18 mouse cellular contexts compared by ENCODE assay signal in genomic region chr4:105925506-105925905, GRCm38 (mm10).
"Had no signal": no experiment of that assay in that cellular context is flagged by ENCODE, and none has a peak within 500 bp of the region (broad histone marks: within the 10 kb centered on the region; RNA-seq: fewer than 3 reads in every experiment).

No protein-coding gene starts in this region.

- H3K4me1 ChIP-seq: hindbrain, embryonic 13.5 days; hindbrain, embryonic 15.5 days; limb, embryonic 10.5 days; limb, embryonic 12.5 days had no signal

- H3K4me3 ChIP-seq: heart, embryonic 13.5 days; heart, embryonic 15.5 days; hindbrain, embryonic 13.5 days; hindbrain, embryonic 15.5 days; kidney, embryonic 15.5 days; layer of hippocampus, adult 2 months; left cerebral cortex, adult 2 months; limb, embryonic 10.5 days; limb, embryonic 12.5 days had no signal

- DNase-seq: gastrocnemius, postnatal 14 days; gastrocnemius, postnatal 36 days; heart, adult 18-20 months; heart, postnatal 14 days; heart, postnatal 36 days; kidney, postnatal 14 days; liver had no signal

- H3K27ac ChIP-seq: heart, embryonic 13.5 days; heart, embryonic 15.5 days; hindbrain, embryonic 13.5 days; hindbrain, embryonic 15.5 days; hindbrain, postnatal 0 days; kidney, embryonic 15.5 days; kidney, postnatal 0 days; layer of hippocampus, adult 2 months; left cerebral cortex, adult 2 months; limb, embryonic 10.5 days; limb, embryonic 12.5 days had no signal

- H3K27me3 ChIP-seq: hindbrain, embryonic 13.5 days; hindbrain, embryonic 15.5 days; kidney, embryonic 15.5 days; limb, embryonic 12.5 days had no signal

- H3K36me3 ChIP-seq: heart, embryonic 13.5 days; heart, embryonic 15.5 days; hindbrain, embryonic 13.5 days; hindbrain, embryonic 15.5 days; kidney, embryonic 15.5 days; limb, embryonic 10.5 days; limb, embryonic 12.5 days had no signal
